Mouse (Mus musculus): ENCODE data around the gene Mrps6. TPM values are rescaled to one million over a fixed set of nuclear protein-coding genes. Genes with fewer than 3 reads are reported as not detected.

Mrps6 gene
- polyA plus RNA-seq, 1 experiment from 2014 or later: 186 TPM

GRCm38 (mm10) chr16:92058644-92059620 lies 862 bp downstream of the Mrps6 start:
- Histone ChIP-seq H3K9me3 (replicated peaks; ENCODE audit: control insufficient read depth, low read length) (0 out of 2 replicates have a peak, but pooled peaks cover 4% of the 10 kb centered on the region), H3K4me3 (ENCODE audit: low read depth, low read length) (peak overlapping the region; percentile 68), H3K4me2 (ENCODE audit: low read length) (peak overlapping the region; percentile 84), H3K27ac (ENCODE audit: low read depth, low read length) (peak overlapping the region; percentile 9; the same call in 1 of the 2 replicates), H3K27me3 (replicated peaks; ENCODE audit: control insufficient read depth, insufficient read depth, low read length) (no peaks in the 10 kb centered on the region), H3K9ac (ENCODE audit: low read length) (peak overlapping the region; percentile 84), H3K36me3 (ENCODE audit: control insufficient read depth, insufficient read depth, low read length) (peaks cover 25% of the 10 kb centered on the region), H3K4me1 (ENCODE audit: control insufficient read depth, insufficient read depth, low read length) (peaks cover 14% of the 10 kb centered on the region; the same call in 1 of the 2 replicates)
- DNase-seq (ENCODE audit: low spot score): peak; percentile 16
- 2% methylated on average over 49 of the region's 63 CpGs for WGBS
- ATAC-seq: peak; percentile 27; the same call in 1 of the 2 replicates

- Histone ChIP-seq H3K4me3 (ENCODE audit: low read depth, low read length) (no peak overlapping the region; the same call in 1 of the 2 replicates), H3K4me2 (ENCODE audit: low read length) (peak overlapping the region; percentile 84), H3K36me3 (ENCODE audit: control insufficient read depth, insufficient read depth, low read length) (peaks cover 30% of the 10 kb centered on the region), H3K27ac (ENCODE audit: low read depth, low read length) (no peak overlapping the region), H3K9me3 (replicated peaks; ENCODE audit: control insufficient read depth, low read length) (no peaks in the 10 kb centered on the region), H3K9ac (ENCODE audit: low read length) (no peak overlapping the region), H3K4me1 (ENCODE audit: control insufficient read depth, insufficient read depth, low read length) (peaks cover 14% of the 10 kb centered on the region; the same call in 1 of the 2 replicates), H3K27me3 (replicated peaks; ENCODE audit: control insufficient read depth, insufficient read depth, low read length) (no peaks in the 10 kb centered on the region)
- DNase-seq (ENCODE audit: low spot score): no peak
- 76% methylated on average over 3 of the region's 3 CpGs for WGBS
- no peak for ATAC-seq
Observed at GRCm38 (mm10) chr16:92060213-92060612, 2.1 kb downstream of the Mrps6 start.

DNA sequence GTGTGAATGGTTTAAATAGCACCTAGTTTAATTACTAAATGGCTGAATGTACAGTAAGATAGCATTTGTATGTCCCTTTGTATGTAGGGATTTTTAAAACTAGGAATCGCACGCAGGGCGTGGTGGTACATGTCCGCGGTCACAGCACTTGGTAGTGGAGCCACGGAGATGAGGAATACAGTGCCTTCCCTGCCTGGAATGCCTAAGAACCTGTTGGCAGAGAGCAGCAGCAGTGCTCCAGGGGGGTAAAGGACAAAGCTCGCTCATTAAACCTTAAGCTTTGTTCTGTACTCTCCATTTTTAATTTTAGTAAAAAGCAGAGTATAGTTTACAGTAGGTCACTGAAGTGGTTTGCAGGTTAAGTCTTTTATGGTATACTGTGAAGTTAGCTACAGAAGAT lies 3.5 kb downstream of the Mrps6 start:
- Histone ChIP-seq H3K27me3 (replicated peaks; ENCODE audit: control insufficient read depth, insufficient read depth, low read length) (no peaks in the 10 kb centered on the region), H3K36me3 (ENCODE audit: control insufficient read depth, insufficient read depth, low read length) (peaks cover 37% of the 10 kb centered on the region), H3K9me3 (replicated peaks; ENCODE audit: control insufficient read depth, low read length) (no peaks in the 10 kb centered on the region), H3K4me3 (ENCODE audit: low read depth, low read length) (no peak overlapping the region), H3K9ac (ENCODE audit: low read length) (no peak overlapping the region), H3K27ac (ENCODE audit: low read depth, low read length) (no peak overlapping the region), H3K4me1 (ENCODE audit: control insufficient read depth, insufficient read depth, low read length) (peaks cover 14% of the 10 kb centered on the region; the same call in 1 of the 2 replicates), H3K4me2 (ENCODE audit: low read length) (no peak overlapping the region)
- 93% methylated on average over 7 of the region's 7 CpGs for WGBS
- ATAC-seq: no peak
- DNase-seq (ENCODE audit: low spot score): no peak

GRCm38 (mm10) chr16:92062832-92063231 lies 4.8 kb downstream of the Mrps6 start:
- Histone ChIP-seq H3K4me1 (ENCODE audit: control insufficient read depth, insufficient read depth, low read length) (peaks cover 14% of the 10 kb centered on the region; the same call in 1 of the 2 replicates), H3K4me3 (ENCODE audit: low read depth, low read length) (no peak overlapping the region), H3K27ac (ENCODE audit: low read depth, low read length) (no peak overlapping the region), H3K9me3 (replicated peaks; ENCODE audit: control insufficient read depth, low read length) (no peaks in the 10 kb centered on the region), H3K9ac (ENCODE audit: low read length) (no peak overlapping the region), H3K36me3 (ENCODE audit: control insufficient read depth, insufficient read depth, low read length) (peaks cover 48% of the 10 kb centered on the region), H3K27me3 (replicated peaks; ENCODE audit: control insufficient read depth, insufficient read depth, low read length) (no peaks in the 10 kb centered on the region), H3K4me2 (ENCODE audit: low read length) (no peak overlapping the region)
- WGBS: 97% methylated on average over 1 of the region's 1 CpGs
- DNase-seq (ENCODE audit: low spot score): no peak
- no peak for ATAC-seq

DNA sequence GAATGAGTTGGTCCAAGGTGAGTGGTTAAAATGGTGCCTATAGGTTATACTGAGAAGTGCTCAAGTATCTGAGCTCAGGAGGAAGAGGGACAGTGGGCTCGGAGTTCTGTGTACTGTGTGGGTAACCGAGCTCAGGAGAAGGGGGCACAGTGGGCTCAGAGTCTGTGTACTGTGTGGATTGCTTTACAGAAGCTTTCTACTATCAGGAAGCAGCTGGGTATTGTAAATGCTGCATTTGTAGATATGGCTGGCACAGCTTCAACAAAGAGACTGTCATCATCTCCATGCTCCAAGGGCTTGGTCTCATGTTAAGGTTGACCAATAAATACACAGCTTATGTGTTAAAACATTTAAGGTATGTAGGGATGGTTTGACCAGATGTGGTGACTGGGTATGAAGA lies 6.7 kb downstream of the Mrps6 start:
- Histone ChIP-seq H3K9me3 (replicated peaks; ENCODE audit: control insufficient read depth, low read length) (no peaks in the 10 kb centered on the region), H3K4me3 (ENCODE audit: low read depth, low read length) (no peak overlapping the region), H3K36me3 (ENCODE audit: control insufficient read depth, insufficient read depth, low read length) (peaks cover 64% of the 10 kb centered on the region), H3K4me1 (ENCODE audit: control insufficient read depth, insufficient read depth, low read length) (peaks cover 7% of the 10 kb centered on the region; the same call in 1 of the 2 replicates), H3K9ac (ENCODE audit: low read length) (no peak overlapping the region), H3K27me3 (replicated peaks; ENCODE audit: control insufficient read depth, insufficient read depth, low read length) (no peaks in the 10 kb centered on the region), H3K4me2 (ENCODE audit: low read length) (no peak overlapping the region), H3K27ac (ENCODE audit: low read depth, low read length) (no peak overlapping the region)
- WGBS: 94% methylated on average over 2 of the region's 2 CpGs
- DNase-seq (ENCODE audit: low spot score) (no peak), ATAC-seq (no peak)

- H3K4me1 ChIP-seq (ENCODE audit: control insufficient read depth, insufficient read depth, low read length): no peaks in the 10 kb centered on the region
- H3K9me3 ChIP-seq (replicated peaks; ENCODE audit: control insufficient read depth, low read length): no peaks in the 10 kb centered on the region
- no peak overlapping the region for H3K4me3 ChIP-seq (ENCODE audit: low read depth, low read length)
- ATAC-seq: no peak
- H3K4me2 ChIP-seq (ENCODE audit: low read length): no peak overlapping the region
- WGBS: 97% methylated on average over 8 of the region's 8 CpGs
- no peaks in the 10 kb centered on the region for H3K27me3 ChIP-seq (replicated peaks; ENCODE audit: control insufficient read depth, insufficient read depth, low read length)
- H3K27ac ChIP-seq (ENCODE audit: low read depth, low read length): no peak overlapping the region
- no peak for DNase-seq (ENCODE audit: low spot score)
- no peak overlapping the region for H3K9ac ChIP-seq (ENCODE audit: low read length)
- peaks cover 49% of the 10 kb centered on the region for H3K36me3 ChIP-seq (ENCODE audit: control insufficient read depth, insufficient read depth, low read length)
Observed at GRCm38 (mm10) chr16:92070338-92070737, 12.3 kb downstream of the Mrps6 start.

GRCm38 (mm10) chr16:92076797-92077196 lies 18.7 kb downstream of the Mrps6 start:
- ATAC-seq (no peak), DNase-seq (ENCODE audit: low spot score) (no peak)
- H3K27ac ChIP-seq (ENCODE audit: low read depth, low read length): no peak overlapping the region
- H3K4me3 ChIP-seq (ENCODE audit: low read depth, low read length): no peak overlapping the region
- H3K4me1 ChIP-seq (ENCODE audit: control insufficient read depth, insufficient read depth, low read length): no peaks in the 10 kb centered on the region
- WGBS: 96% methylated on average over 8 of the region's 8 CpGs
- no peaks in the 10 kb centered on the region for H3K9me3 ChIP-seq (replicated peaks; ENCODE audit: control insufficient read depth, low read length)
- H3K9ac ChIP-seq (ENCODE audit: low read length): no peak overlapping the region
- H3K36me3 ChIP-seq (ENCODE audit: control insufficient read depth, insufficient read depth, low read length): peaks cover 30% of the 10 kb centered on the region
- H3K27me3 ChIP-seq (replicated peaks; ENCODE audit: control insufficient read depth, insufficient read depth, low read length): no peaks in the 10 kb centered on the region
- H3K4me2 ChIP-seq (ENCODE audit: low read length): no peak overlapping the region

DNA sequence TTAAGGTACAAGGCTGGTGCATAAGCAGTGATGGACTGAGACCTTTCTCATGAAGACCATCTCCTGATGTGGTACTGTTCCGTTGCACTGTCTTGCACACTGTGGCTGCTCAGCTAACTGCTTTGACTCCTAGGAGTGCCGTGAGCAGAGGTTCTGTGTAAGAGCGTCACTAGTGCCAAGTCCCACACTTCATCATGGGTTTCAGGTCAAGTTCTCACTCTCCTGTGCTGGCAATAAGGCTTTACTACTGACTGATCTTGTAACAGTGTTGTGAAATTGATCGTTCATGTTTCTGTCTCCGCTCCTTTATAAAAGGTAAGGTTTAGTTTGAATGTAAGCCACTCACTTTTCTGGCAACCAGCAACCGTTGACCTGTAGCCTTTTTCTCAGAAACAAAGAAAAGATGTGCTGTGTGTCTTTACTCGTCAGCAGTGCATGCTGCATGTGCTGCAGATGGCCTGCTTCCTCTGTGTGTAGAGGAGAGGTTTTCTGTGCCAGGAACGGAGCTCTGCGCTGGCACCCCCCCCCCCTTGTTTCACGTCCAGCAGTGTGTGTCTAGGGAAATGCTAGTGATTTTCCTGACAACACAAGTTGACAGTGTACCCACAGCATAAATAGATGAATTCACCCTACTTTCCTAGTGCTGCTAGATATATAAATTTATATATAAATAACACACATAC lies 25.8 kb downstream of the Mrps6 start:
- 0 out of 2 replicates have a peak overlapping the region, but pooled peaks have one; percentile 21 for H3K9ac ChIP-seq (ENCODE audit: low read length)
- no peak overlapping the region for H3K4me2 ChIP-seq (ENCODE audit: low read length)
- H3K36me3 ChIP-seq (ENCODE audit: control insufficient read depth, insufficient read depth, low read length): peaks cover 16% of the 10 kb centered on the region
- H3K27me3 ChIP-seq (replicated peaks; ENCODE audit: control insufficient read depth, insufficient read depth, low read length): no peaks in the 10 kb centered on the region
- H3K4me3 ChIP-seq (ENCODE audit: low read depth, low read length): no peak overlapping the region
- ATAC-seq (peak; percentile 57; the same call in 1 of the 2 replicates), DNase-seq (ENCODE audit: low spot score) (peak; percentile 37)
- no peaks in the 10 kb centered on the region for H3K4me1 ChIP-seq (ENCODE audit: control insufficient read depth, insufficient read depth, low read length)
- no peak overlapping the region for H3K27ac ChIP-seq (ENCODE audit: low read depth, low read length)
- no peaks in the 10 kb centered on the region for H3K9me3 ChIP-seq (replicated peaks; ENCODE audit: control insufficient read depth, low read length)
- 78% methylated on average over 10 of the region's 10 CpGs for WGBS

All from forebrain, embryonic 14.5 days (tissue).